Mouse (Mus musculus): ENCODE data around the gene Golga1. TPM values are rescaled to one million over a fixed set of nuclear protein-coding genes. Genes with fewer than 3 reads are reported as not detected.
A peak's percentile ranks its signal among the peaks of the same experiment; 100 is the strongest.

Golga1 gene
- polyA plus RNA-seq, 1 experiment from 2014 or later = 34.2 TPM

- ATAC-seq (ENCODE audit: low FRiP score) (0 out of 2 replicates have a peak, but pooled peaks have one; percentile 11), DNase-seq (ENCODE audit: low spot score) (no peak)
- WGBS = 67% methylated on average over 1 of the region's 1 CpGs
Observed at GRCm38 (mm10) chr2:38987371-38987770, 78.0 kb downstream of the Golga1 start.

GRCm38 (mm10) chr2:38986580-38986979 is 78.8 kb downstream of the Golga1 start:
- no peak for ATAC-seq (ENCODE audit: low FRiP score)
- Histone ChIP-seq H3K27ac (no peak overlapping the region), H3K4me2 (replicated peaks) (no peak overlapping the region), H3K27me3 (ENCODE audit: control insufficient read depth, insufficient read depth, low read length) (no peaks in the 10 kb centered on the region), H3K36me3 (replicated peaks; ENCODE audit: control insufficient read depth, insufficient read depth) (no peaks in the 10 kb centered on the region), H3K9ac (no peak overlapping the region), H3K4me3 (replicated peaks; ENCODE audit: low read length) (no peak overlapping the region), H3K9me3 (ENCODE audit: control insufficient read depth, low read length) (no peaks in the 10 kb centered on the region), H3K4me1 (replicated peaks; ENCODE audit: control insufficient read depth, insufficient read depth, low read length) (no peaks in the 10 kb centered on the region)
- 88% methylated on average over 3 of the region's 3 CpGs for WGBS
- DNase-seq (ENCODE audit: low spot score) = no peak

More at GRCm38 (mm10) chr2:38987371-38987770, 78.0 kb downstream of the Golga1 start:
- H3K27me3 ChIP-seq (ENCODE audit: control insufficient read depth, insufficient read depth, low read length) = no peaks in the 10 kb centered on the region
- H3K9ac ChIP-seq = no peak overlapping the region
- no peak overlapping the region for H3K4me3 ChIP-seq (replicated peaks; ENCODE audit: low read length)
- H3K4me2 ChIP-seq (replicated peaks) = no peak overlapping the region
- no peaks in the 10 kb centered on the region for H3K36me3 ChIP-seq (replicated peaks; ENCODE audit: control insufficient read depth, insufficient read depth)
- no peaks in the 10 kb centered on the region for H3K9me3 ChIP-seq (ENCODE audit: control insufficient read depth, low read length)
- H3K27ac ChIP-seq = no peak overlapping the region
- H3K4me1 ChIP-seq (replicated peaks; ENCODE audit: control insufficient read depth, insufficient read depth, low read length) = no peaks in the 10 kb centered on the region

GRCm38 (mm10) chr2:38983456-38983855 is 81.9 kb downstream of the Golga1 start:
- 99% methylated on average over 2 of the region's 2 CpGs for WGBS
- H3K27me3 ChIP-seq (ENCODE audit: control insufficient read depth, insufficient read depth, low read length) = no peaks in the 10 kb centered on the region
- no peak overlapping the region for H3K4me2 ChIP-seq (replicated peaks)
- H3K36me3 ChIP-seq (replicated peaks; ENCODE audit: control insufficient read depth, insufficient read depth) = no peaks in the 10 kb centered on the region
- no peaks in the 10 kb centered on the region for H3K9me3 ChIP-seq (ENCODE audit: control insufficient read depth, low read length)
- no peak overlapping the region for H3K27ac ChIP-seq
- H3K4me3 ChIP-seq (replicated peaks; ENCODE audit: low read length) = no peak overlapping the region
- no peak overlapping the region for H3K9ac ChIP-seq
- ATAC-seq (ENCODE audit: low FRiP score) (no peak), DNase-seq (ENCODE audit: low spot score) (no peak)
- no peaks in the 10 kb centered on the region for H3K4me1 ChIP-seq (replicated peaks; ENCODE audit: control insufficient read depth, insufficient read depth, low read length)

GRCm38 (mm10) chr2:38977837-38978236 is 87.5 kb downstream of the Golga1 start:
- Histone ChIP-seq H3K27ac (no peak overlapping the region), H3K4me3 (replicated peaks; ENCODE audit: low read length) (no peak overlapping the region), H3K9ac (no peak overlapping the region), H3K4me1 (replicated peaks; ENCODE audit: control insufficient read depth, insufficient read depth, low read length) (no peaks in the 10 kb centered on the region), H3K36me3 (replicated peaks; ENCODE audit: control insufficient read depth, insufficient read depth) (no peaks in the 10 kb centered on the region), H3K9me3 (ENCODE audit: control insufficient read depth, low read length) (no peaks in the 10 kb centered on the region), H3K27me3 (ENCODE audit: control insufficient read depth, insufficient read depth, low read length) (no peaks in the 10 kb centered on the region), H3K4me2 (replicated peaks) (no peak overlapping the region)
- 66% methylated on average over 4 of the region's 4 CpGs for WGBS
- DNase-seq (ENCODE audit: low spot score) (no peak), ATAC-seq (ENCODE audit: low FRiP score) (no peak; the same call in 1 of the 2 replicates)

GRCm38 (mm10) chr2:38975941-38976805 is 89.2 kb downstream of the Golga1 start:
- 81% methylated on average over 20 of the region's 21 CpGs for WGBS
- Histone ChIP-seq H3K4me2 (replicated peaks) (no peak overlapping the region), H3K9me3 (ENCODE audit: control insufficient read depth, low read length) (no peaks in the 10 kb centered on the region), H3K9ac (no peak overlapping the region), H3K27ac (no peak overlapping the region), H3K27me3 (ENCODE audit: control insufficient read depth, insufficient read depth, low read length) (no peaks in the 10 kb centered on the region), H3K4me1 (replicated peaks; ENCODE audit: control insufficient read depth, insufficient read depth, low read length) (no peaks in the 10 kb centered on the region), H3K36me3 (replicated peaks; ENCODE audit: control insufficient read depth, insufficient read depth) (no peaks in the 10 kb centered on the region), H3K4me3 (replicated peaks; ENCODE audit: low read length) (no peak overlapping the region)
- DNase-seq (ENCODE audit: low spot score) = no peak
- ATAC-seq (ENCODE audit: low FRiP score) = no peak

DNA sequence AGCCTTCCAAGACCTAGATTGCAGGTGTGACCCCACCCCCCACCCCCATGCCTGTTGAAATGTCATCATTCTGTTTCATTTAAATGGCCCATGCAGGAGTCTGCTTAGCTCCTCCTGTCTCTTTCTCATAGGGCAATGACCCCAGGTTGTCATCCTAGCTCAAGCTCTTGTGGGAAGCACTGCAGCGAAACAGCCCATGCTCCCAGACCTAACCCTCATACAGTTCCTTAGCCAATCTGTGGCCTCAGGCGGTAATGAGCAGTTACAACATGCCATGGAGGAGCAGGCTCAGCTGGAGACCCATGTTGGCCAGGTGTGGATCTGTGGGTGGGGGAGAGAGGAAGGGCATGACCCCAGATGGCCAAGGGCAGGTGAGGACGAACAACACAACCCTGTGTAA is 90.2 kb downstream of the Golga1 start:
- Histone ChIP-seq H3K36me3 (replicated peaks; ENCODE audit: control insufficient read depth, insufficient read depth) (no peaks in the 10 kb centered on the region), H3K27me3 (ENCODE audit: control insufficient read depth, insufficient read depth, low read length) (no peaks in the 10 kb centered on the region), H3K4me2 (replicated peaks) (no peak overlapping the region), H3K4me1 (replicated peaks; ENCODE audit: control insufficient read depth, insufficient read depth, low read length) (no peaks in the 10 kb centered on the region), H3K27ac (no peak overlapping the region), H3K4me3 (replicated peaks; ENCODE audit: low read length) (no peak overlapping the region), H3K9ac (no peak overlapping the region), H3K9me3 (ENCODE audit: control insufficient read depth, low read length) (no peaks in the 10 kb centered on the region)
- no peak for DNase-seq (ENCODE audit: low spot score)
- ATAC-seq (ENCODE audit: low FRiP score) = no peak
- 87% methylated on average over 3 of the region's 3 CpGs for WGBS

- Histone ChIP-seq H3K9ac (no peak overlapping the region), H3K9me3 (ENCODE audit: control insufficient read depth, low read length) (no peaks in the 10 kb centered on the region), H3K27ac (no peak overlapping the region), H3K27me3 (ENCODE audit: control insufficient read depth, insufficient read depth, low read length) (no peaks in the 10 kb centered on the region), H3K4me2 (replicated peaks) (no peak overlapping the region), H3K4me3 (replicated peaks; ENCODE audit: low read length) (no peak overlapping the region), H3K36me3 (replicated peaks; ENCODE audit: control insufficient read depth, insufficient read depth) (no peaks in the 10 kb centered on the region), H3K4me1 (replicated peaks; ENCODE audit: control insufficient read depth, insufficient read depth, low read length) (no peaks in the 10 kb centered on the region)
- no peak for DNase-seq (ENCODE audit: low spot score)
- WGBS = 48% methylated on average over 2 of the region's 2 CpGs
- ATAC-seq (ENCODE audit: low FRiP score) = no peak
Observed at GRCm38 (mm10) chr2:38974171-38974570, 91.2 kb downstream of the Golga1 start.

DNA sequence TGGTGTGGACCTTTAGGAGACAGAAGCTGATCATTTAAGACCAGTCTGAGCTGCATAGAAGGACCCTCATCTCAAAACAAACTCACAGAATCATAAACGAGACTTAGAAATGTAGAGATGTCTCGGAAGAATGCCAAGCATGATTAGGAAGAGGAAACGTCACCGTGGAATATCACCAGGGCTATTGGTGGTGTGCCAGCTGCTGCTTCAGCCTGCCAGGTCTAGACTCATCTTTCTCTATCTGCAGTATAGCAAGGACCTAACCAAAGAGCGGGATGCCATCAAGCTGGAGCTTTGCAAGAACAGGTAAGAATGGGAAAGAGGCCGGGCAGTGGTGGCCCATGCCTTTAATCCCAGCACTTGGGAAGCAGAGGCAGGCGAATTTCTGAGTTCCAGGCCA is 91.6 kb downstream of the Golga1 start:
- Histone ChIP-seq H3K4me2 (replicated peaks) (no peak overlapping the region), H3K9me3 (ENCODE audit: control insufficient read depth, low read length) (no peaks in the 10 kb centered on the region), H3K36me3 (replicated peaks; ENCODE audit: control insufficient read depth, insufficient read depth) (no peaks in the 10 kb centered on the region), H3K27ac (no peak overlapping the region), H3K9ac (no peak overlapping the region), H3K27me3 (ENCODE audit: control insufficient read depth, insufficient read depth, low read length) (no peaks in the 10 kb centered on the region), H3K4me1 (replicated peaks; ENCODE audit: control insufficient read depth, insufficient read depth, low read length) (no peaks in the 10 kb centered on the region), H3K4me3 (replicated peaks; ENCODE audit: low read length) (no peak overlapping the region)
- ATAC-seq (ENCODE audit: low FRiP score) = no peak
- 84% methylated on average over 7 of the region's 7 CpGs for WGBS
- DNase-seq (ENCODE audit: low spot score) = no peak

DNA sequence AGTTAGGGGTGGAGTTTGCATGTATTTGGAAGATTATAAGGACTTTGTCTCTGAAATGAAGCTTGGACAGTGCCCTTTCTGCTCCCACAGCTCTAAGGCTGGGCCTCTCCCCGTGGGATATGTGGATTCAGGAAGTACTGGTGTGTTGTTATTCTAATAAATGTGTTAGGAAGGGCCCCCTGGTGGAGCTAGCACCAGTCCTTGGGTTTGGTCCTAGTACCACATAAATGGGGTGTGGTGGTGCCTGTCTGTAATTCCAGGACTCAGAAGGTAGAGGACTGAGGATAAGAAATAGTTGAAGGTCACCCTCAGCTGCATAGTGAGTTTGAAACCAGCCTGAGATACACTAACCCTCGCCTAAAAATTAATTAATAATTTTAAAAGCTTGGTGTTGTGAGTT is 92.1 kb downstream of the Golga1 start:
- Histone ChIP-seq H3K27ac (no peak overlapping the region), H3K9me3 (ENCODE audit: control insufficient read depth, low read length) (no peaks in the 10 kb centered on the region), H3K4me1 (replicated peaks; ENCODE audit: control insufficient read depth, insufficient read depth, low read length) (no peaks in the 10 kb centered on the region), H3K4me2 (replicated peaks) (no peak overlapping the region), H3K36me3 (replicated peaks; ENCODE audit: control insufficient read depth, insufficient read depth) (no peaks in the 10 kb centered on the region), H3K27me3 (ENCODE audit: control insufficient read depth, insufficient read depth, low read length) (no peaks in the 10 kb centered on the region), H3K9ac (no peak overlapping the region), H3K4me3 (replicated peaks; ENCODE audit: low read length) (no peak overlapping the region)
- ATAC-seq (ENCODE audit: low FRiP score) (no peak), DNase-seq (ENCODE audit: low spot score) (no peak)
- 36% methylated on average over 2 of the region's 2 CpGs for WGBS

All from hindbrain, embryonic 14.5 days (tissue).